Mouse (Mus musculus): ENCODE data around the gene Tat. TPM values are rescaled to one million over a fixed set of nuclear protein-coding genes. Genes with fewer than 3 reads are reported as not detected.
"Not testable (repeated sequence)": the region's sequence is repeated elsewhere in the genome, so short reads cannot be mapped to it uniquely, and the experiment has no call there.

Tat gene
- polyA plus RNA-seq, 1 experiment from 2014 or later = not detected

- Histone ChIP-seq H3K4me2 (ENCODE audit: low read length) (no peak overlapping the region), H3K27ac (ENCODE audit: low read length) (no peak overlapping the region), H3K27me3 (replicated peaks; ENCODE audit: control insufficient read depth, insufficient read depth, low read length) (no peaks in the 10 kb centered on the region), H3K9me3 (ENCODE audit: control insufficient read depth, low read length) (no peaks in the 10 kb centered on the region), H3K9ac (replicated peaks; ENCODE audit: low read depth, low read length) (no peak overlapping the region), H3K36me3 (ENCODE audit: control insufficient read depth, insufficient read depth) (no peaks in the 10 kb centered on the region), H3K4me1 (replicated peaks; ENCODE audit: control insufficient read depth, insufficient read depth, low read length) (no peaks in the 10 kb centered on the region), H3K4me3 (replicated peaks; ENCODE audit: low read length) (no peak overlapping the region)
- WGBS = 67% methylated on average over 6 of the region's 6 CpGs
- ATAC-seq = no peak
These were observed 31.8 kb downstream of the Tat start for GRCm38 (mm10) chr8:110022081-110022480.

- H3K9me3 ChIP-seq (ENCODE audit: control insufficient read depth, low read length) = no peaks in the 10 kb centered on the region
- no peak overlapping the region for H3K4me3 ChIP-seq (replicated peaks; ENCODE audit: low read length)
- H3K27ac ChIP-seq (ENCODE audit: low read length) = no peak overlapping the region
- no peak overlapping the region for H3K4me2 ChIP-seq (ENCODE audit: low read length)
- no peak for ATAC-seq
- H3K9ac ChIP-seq (replicated peaks; ENCODE audit: low read depth, low read length) = no peak overlapping the region
- H3K4me1 ChIP-seq (replicated peaks; ENCODE audit: control insufficient read depth, insufficient read depth, low read length) = no peaks in the 10 kb centered on the region
- no peaks in the 10 kb centered on the region for H3K27me3 ChIP-seq (replicated peaks; ENCODE audit: control insufficient read depth, insufficient read depth, low read length)
- WGBS = 93% methylated on average over 10 of the region's 10 CpGs
- no peaks in the 10 kb centered on the region for H3K36me3 ChIP-seq (ENCODE audit: control insufficient read depth, insufficient read depth)
These were observed 32.6 kb downstream of the Tat start for GRCm38 (mm10) chr8:110022768-110023344.

GRCm38 (mm10) chr8:110033771-110034170, 43.5 kb downstream of the Tat start:
- not testable (repeated sequence) for H3K9me3 ChIP-seq (ENCODE audit: control insufficient read depth, low read length); H3K4me2 ChIP-seq (ENCODE audit: low read length); H3K9ac ChIP-seq (replicated peaks; ENCODE audit: low read depth, low read length); H3K27me3 ChIP-seq (replicated peaks; ENCODE audit: control insufficient read depth, insufficient read depth, low read length); H3K36me3 ChIP-seq (ENCODE audit: control insufficient read depth, insufficient read depth); H3K27ac ChIP-seq (ENCODE audit: low read length); H3K4me3 ChIP-seq (replicated peaks; ENCODE audit: low read length); H3K4me1 ChIP-seq (replicated peaks; ENCODE audit: control insufficient read depth, insufficient read depth, low read length); ATAC-seq
- WGBS = 29% methylated on average over 8 of the region's 8 CpGs

GRCm38 (mm10) chr8:110034331-110034730, 44.1 kb downstream of the Tat start:
- H3K27ac ChIP-seq (ENCODE audit: low read length) = no peak overlapping the region
- H3K4me2 ChIP-seq (ENCODE audit: low read length) = no peak overlapping the region
- no peaks in the 10 kb centered on the region for H3K4me1 ChIP-seq (replicated peaks; ENCODE audit: control insufficient read depth, insufficient read depth, low read length)
- H3K4me3 ChIP-seq (replicated peaks; ENCODE audit: low read length) = no peak overlapping the region
- H3K9ac ChIP-seq (replicated peaks; ENCODE audit: low read depth, low read length) = no peak overlapping the region
- no peaks in the 10 kb centered on the region for H3K27me3 ChIP-seq (replicated peaks; ENCODE audit: control insufficient read depth, insufficient read depth, low read length)
- H3K9me3 ChIP-seq (ENCODE audit: control insufficient read depth, low read length) = no peaks in the 10 kb centered on the region
- WGBS = 52% methylated on average over 4 of the region's 4 CpGs
- no peaks in the 10 kb centered on the region for H3K36me3 ChIP-seq (ENCODE audit: control insufficient read depth, insufficient read depth)
- no peak for ATAC-seq

- Histone ChIP-seq H3K9ac (replicated peaks; ENCODE audit: low read depth, low read length) (no peak overlapping the region), H3K4me3 (replicated peaks; ENCODE audit: low read length) (no peak overlapping the region), H3K9me3 (ENCODE audit: control insufficient read depth, low read length) (no peaks in the 10 kb centered on the region), H3K4me1 (replicated peaks; ENCODE audit: control insufficient read depth, insufficient read depth, low read length) (no peaks in the 10 kb centered on the region), H3K36me3 (ENCODE audit: control insufficient read depth, insufficient read depth) (no peaks in the 10 kb centered on the region), H3K4me2 (ENCODE audit: low read length) (no peak overlapping the region), H3K27me3 (replicated peaks; ENCODE audit: control insufficient read depth, insufficient read depth, low read length) (no peaks in the 10 kb centered on the region), H3K27ac (ENCODE audit: low read length) (no peak overlapping the region)
- ATAC-seq = no peak
- WGBS = 41% methylated on average over 2 of the region's 2 CpGs
These were observed 45.9 kb downstream of the Tat start for GRCm38 (mm10) chr8:110036156-110036555.

- Histone ChIP-seq H3K4me3 (replicated peaks; ENCODE audit: low read length) (no peak overlapping the region), H3K27ac (ENCODE audit: low read length) (no peak overlapping the region), H3K9me3 (ENCODE audit: control insufficient read depth, low read length) (0 out of 2 replicates have a peak, but pooled peaks cover 4% of the 10 kb centered on the region), H3K36me3 (ENCODE audit: control insufficient read depth, insufficient read depth) (no peaks in the 10 kb centered on the region), H3K4me2 (ENCODE audit: low read length) (no peak overlapping the region), H3K4me1 (replicated peaks; ENCODE audit: control insufficient read depth, insufficient read depth, low read length) (no peaks in the 10 kb centered on the region), H3K27me3 (replicated peaks; ENCODE audit: control insufficient read depth, insufficient read depth, low read length) (no peaks in the 10 kb centered on the region), H3K9ac (replicated peaks; ENCODE audit: low read depth, low read length) (no peak overlapping the region)
- ATAC-seq = no peak
- 50% methylated on average over 7 of the region's 7 CpGs for WGBS
These were observed 49.0 kb downstream of the Tat start for GRCm38 (mm10) chr8:110039216-110039615.

GRCm38 (mm10) chr8:110039659-110040058, 49.4 kb downstream of the Tat start, which contains the start of gene Chst4:
Gene Chst4, minus strand, starts transcription at chr8:110039740.
- ATAC-seq = no peak
- 88% methylated on average over 5 of the region's 5 CpGs for WGBS

GRCm38 (mm10) chr8:110040509-110040908, 50.3 kb downstream of the Tat start:
- Histone ChIP-seq H3K27me3 (replicated peaks; ENCODE audit: control insufficient read depth, insufficient read depth, low read length) (no peaks in the 10 kb centered on the region), H3K4me2 (ENCODE audit: low read length) (no peak overlapping the region), H3K4me1 (replicated peaks; ENCODE audit: control insufficient read depth, insufficient read depth, low read length) (no peaks in the 10 kb centered on the region), H3K4me3 (replicated peaks; ENCODE audit: low read length) (no peak overlapping the region), H3K27ac (ENCODE audit: low read length) (no peak overlapping the region), H3K9me3 (ENCODE audit: control insufficient read depth, low read length) (0 out of 2 replicates have a peak, but pooled peaks cover 4% of the 10 kb centered on the region), H3K9ac (replicated peaks; ENCODE audit: low read depth, low read length) (no peak overlapping the region), H3K36me3 (ENCODE audit: control insufficient read depth, insufficient read depth) (no peaks in the 10 kb centered on the region)
- 81% methylated on average over 4 of the region's 4 CpGs for WGBS
- no peak for ATAC-seq

More at GRCm38 (mm10) chr8:110039659-110040058, 49.4 kb downstream of the Tat start, which contains the start of gene Chst4:
- Histone ChIP-seq H3K36me3 (ENCODE audit: control insufficient read depth, insufficient read depth) (no peaks in the 10 kb centered on the region), H3K9ac (replicated peaks; ENCODE audit: low read depth, low read length) (no peak within 1 kb of the TSS), H3K4me2 (ENCODE audit: low read length) (no peak within 1 kb of the TSS), H3K4me1 (replicated peaks; ENCODE audit: control insufficient read depth, insufficient read depth, low read length) (no peaks in the 10 kb centered on the region), H3K9me3 (ENCODE audit: control insufficient read depth, low read length) (0 out of 2 replicates have a peak, but pooled peaks cover 4% of the 10 kb centered on the region), H3K27ac (ENCODE audit: low read length) (no peak within 1 kb of the TSS), H3K4me3 (replicated peaks; ENCODE audit: low read length) (no peak within 1 kb of the TSS), H3K27me3 (replicated peaks; ENCODE audit: control insufficient read depth, insufficient read depth, low read length) (no peaks in the 10 kb centered on the region)
